Mouse (Mus musculus) cerebellum, adult 2 months (tissue): ENCODE data around the gene Fam76a. TPM values are rescaled to one million over a fixed set of nuclear protein-coding genes. Genes with fewer than 3 reads are reported as not detected.
"Not testable (repeated sequence)": the region's sequence is repeated elsewhere in the genome, so short reads cannot be mapped to it uniquely, and the experiment has no call there.

Source experiments
- DNase-seq, 2 experiments: peaks; one replicate each; pipeline ENCODE4 v3.0.0; 2021
- H3K27ac ChIP-seq: fragments of 200-500 bp; 2 replicates; pipeline ENCODE4 v1.5.1; 2012; ENCODE audit warnings: low read length, control low read depth, inconsistent platforms; ENCODE audit not compliant: insufficient read depth
- H3K27me3 ChIP-seq: fragments of 200-500 bp; 2 replicates; pipeline ENCODE4 v1.6.1; 2012; ENCODE audit warnings: inconsistent platforms, mild to moderate bottlenecking, low read length, moderate library complexity; ENCODE audit not compliant: control insufficient read depth, insufficient read depth
- H3K4me1 ChIP-seq: fragments of 200-500 bp; 2 replicates; pipeline ENCODE4 v1.6.1; 2011; ENCODE audit warnings: low read length; ENCODE audit not compliant: control insufficient read depth, insufficient read depth
- H3K4me3 ChIP-seq: fragments of 200-500 bp; replicated peaks from 2 replicates; pipeline ENCODE3; 2011; ENCODE audit warnings: mild to moderate bottlenecking, low read depth, low read length, control low read depth; ENCODE audit not compliant: insufficient read depth
- CTCF ChIP-seq: fragments of 200-500 bp; IDR thresholded peaks from 2 replicates; pipeline ENCODE4 v1.5.1; 2011; ENCODE audit warnings: low read depth, mild to moderate bottlenecking, control low read depth, low read length, moderate library complexity, borderline replicate concordance; ENCODE audit not compliant: insufficient read depth
- POLR2A ChIP-seq: fragments of 200-500 bp; IDR thresholded peaks from 2 replicates; pipeline ENCODE4 v1.6.1; 2011; ENCODE audit warnings: low read length, control low read depth, borderline replicate concordance; ENCODE audit not compliant: insufficient read depth
- WGBS: fragments of 180-500 bp; shearing (Covaris S2); methylation state at CpG from one replicate; pipeline ENCODE4 v1.1.7; 2018; 5-methylcytosine and 5-hydroxymethylcytosine counted together
- polyA plus RNA-seq: library from polyadenylated mRNA; depleted of rRNA; stranded (reverse); fragments of >200 nt; gene quantifications from 2 replicates; pipeline ENCODE4 v1.2.3, GENCODE M21; 2012

Gene Fam76a
- polyA plus RNA-seq, 1 experiment = 30.0 TPM

- H3K4me1 ChIP-seq = no peaks in the 10 kb centered on the region
- DNase-seq = no peak
- H3K27me3 ChIP-seq = no peaks in the 10 kb centered on the region
- peak overlapping the region; percentile 93 for H3K27ac ChIP-seq
- 1% methylated on average over 49 of the region's 50 CpGs for WGBS
- peak overlapping the region; percentile 90 for H3K4me3 ChIP-seq
- peak; percentile 49; the same call in 1 of the 2 replicates for TF ChIP-seq POLR2A
- no peak for TF ChIP-seq CTCF
These were observed 262 bp downstream of the Fam76a start for GRCm38 (mm10) chr4:132922061-132922530.

- no peak for TF ChIP-seq POLR2A
- no peak for TF ChIP-seq CTCF
- no peak for DNase-seq
- Histone ChIP-seq H3K4me1 (no peaks in the 10 kb centered on the region), H3K27ac (no peak overlapping the region), H3K27me3 (no peaks in the 10 kb centered on the region), H3K4me3 (peak overlapping the region; percentile 90)
- WGBS = 36% methylated on average over 12 of the region's 12 CpGs
These were observed 870 bp downstream of the Fam76a start for GRCm38 (mm10) chr4:132921488-132921887.

GRCm38 (mm10) chr4:132920171-132920570 lies 2.2 kb downstream of the Fam76a start:
- H3K27me3 ChIP-seq = no peaks in the 10 kb centered on the region
- H3K4me3 ChIP-seq = no peak overlapping the region
- WGBS = 89% methylated on average over 4 of the region's 4 CpGs
- no peak for DNase-seq
- H3K27ac ChIP-seq = no peak overlapping the region
- H3K4me1 ChIP-seq = no peaks in the 10 kb centered on the region
- TF ChIP-seq CTCF (no peak), POLR2A (no peak)

GRCm38 (mm10) chr4:132918493-132918892 lies 3.9 kb downstream of the Fam76a start:
- H3K4me1 ChIP-seq, DNase-seq, H3K27ac ChIP-seq, H3K4me3 ChIP-seq, H3K27me3 ChIP-seq: not testable (repeated sequence)
- WGBS = 77% methylated on average over 6 of the region's 6 CpGs

GRCm38 (mm10) chr4:132912156-132912555 lies 10.2 kb downstream of the Fam76a start:
- 90% methylated on average over 6 of the region's 6 CpGs for WGBS
- no peak overlapping the region for H3K27ac ChIP-seq
- no peak for DNase-seq
- no peak overlapping the region for H3K4me3 ChIP-seq
- no peaks in the 10 kb centered on the region for H3K4me1 ChIP-seq
- no peaks in the 10 kb centered on the region for H3K27me3 ChIP-seq
- TF ChIP-seq CTCF (no peak), POLR2A (no peak)

GRCm38 (mm10) chr4:132905843-132906360 lies 16.5 kb downstream of the Fam76a start:
- Histone ChIP-seq H3K4me3 (no peak overlapping the region), H3K27me3 (no peaks in the 10 kb centered on the region), H3K27ac (no peak overlapping the region), H3K4me1 (no peaks in the 10 kb centered on the region)
- DNase-seq = no peak
- 90% methylated on average over 5 of the region's 5 CpGs for WGBS
- no peak for TF ChIP-seq CTCF
- no peak for TF ChIP-seq POLR2A

- no peaks in the 10 kb centered on the region for H3K4me1 ChIP-seq
- no peak for DNase-seq
- TF ChIP-seq POLR2A = no peak
- TF ChIP-seq CTCF = no peak
- no peaks in the 10 kb centered on the region for H3K27me3 ChIP-seq
- no peak overlapping the region for H3K4me3 ChIP-seq
- peak overlapping the region; percentile 63 for H3K27ac ChIP-seq
- 77% methylated on average over 9 of the region's 9 CpGs for WGBS
These were observed 17.5 kb downstream of the Fam76a start for GRCm38 (mm10) chr4:132904765-132905309.

GRCm38 (mm10) chr4:132904071-132904470 lies 18.3 kb downstream of the Fam76a start:
- Histone ChIP-seq H3K4me3 (no peak overlapping the region), H3K27me3 (no peaks in the 10 kb centered on the region), H3K27ac (no peak overlapping the region; the same call in 1 of the 2 replicates), H3K4me1 (no peaks in the 10 kb centered on the region)
- WGBS = 82% methylated on average over 2 of the region's 2 CpGs
- DNase-seq = no peak
- TF ChIP-seq CTCF = no peak
- no peak for TF ChIP-seq POLR2A

GRCm38 (mm10) chr4:132898197-132898596 lies 24.2 kb downstream of the Fam76a start:
- no peak overlapping the region for H3K27ac ChIP-seq
- no peak for DNase-seq
- no peaks in the 10 kb centered on the region for H3K4me1 ChIP-seq
- H3K4me3 ChIP-seq = no peak overlapping the region
- no peaks in the 10 kb centered on the region; the same call in 1 of the 2 replicates for H3K27me3 ChIP-seq
- TF ChIP-seq CTCF = no peak
- no peak for TF ChIP-seq POLR2A
- 90% methylated on average over 9 of the region's 9 CpGs for WGBS
